Mouse (Mus musculus): Measurements from ENCODE around the gene Bax.

The Bax gene

GRCm38 (mm10) chr7:45456721-45457203, 9.9 kb downstream of the Bax start:
- DNase-seq (ENCODE audit: low read depth, low spot score), result peak; percentile 57

- peak; percentile 52 for DNase-seq (ENCODE audit: low read depth, low spot score)
Observed at GRCm38 (mm10) chr7:45455932-45456696, 10.6 kb downstream of the Bax start.

- DNase-seq (ENCODE audit: low read depth, low spot score), result no peak
Observed at GRCm38 (mm10) chr7:45454971-45455370, 11.7 kb downstream of the Bax start.

GRCm38 (mm10) chr7:45451344-45451982, 15.2 kb downstream of the Bax start:
- DNase-seq (ENCODE audit: low read depth, low spot score), result peak; percentile 84

GRCm38 (mm10) chr7:45449974-45450373, 16.7 kb downstream of the Bax start:
- no peak for DNase-seq (ENCODE audit: low read depth, low spot score)

GRCm38 (mm10) chr7:45447325-45447990, 19.2 kb downstream of the Bax start:
- peak; percentile 80 for DNase-seq (ENCODE audit: low read depth, low spot score)

GRCm38 (mm10) chr7:45446589-45446988, 20.1 kb downstream of the Bax start:
- DNase-seq (ENCODE audit: low read depth, low spot score), result peak; percentile 32

- no peak for DNase-seq (ENCODE audit: low read depth, low spot score)
Observed at GRCm38 (mm10) chr7:45443526-45444420, 22.9 kb downstream of the Bax start.

- peak; percentile 74 for DNase-seq (ENCODE audit: low read depth, low spot score)
Observed at GRCm38 (mm10) chr7:45437521-45438276, 29.0 kb downstream of the Bax start, which contains the start of gene Ruvbl2. Gene Ruvbl2 (minus strand): TSS chr7:45438096.

GRCm38 (mm10) chr7:45437046-45437445, 29.7 kb downstream of the Bax start:
- DNase-seq (ENCODE audit: low read depth, low spot score), result peak; percentile 29

- no peak for DNase-seq (ENCODE audit: low read depth, low spot score)
Observed at GRCm38 (mm10) chr7:45436444-45436843, 30.3 kb downstream of the Bax start.

GRCm38 (mm10) chr7:45435038-45435437, 31.7 kb downstream of the Bax start:
- DNase-seq (ENCODE audit: low read depth, low spot score), result no peak

GRCm38 (mm10) chr7:45434203-45435015, 32.3 kb downstream of the Bax start, which contains the start of gene Gys1:
Gene Gys1 (plus strand): TSS chr7:45434844.
- DNase-seq (ENCODE audit: low read depth, low spot score), result peak; percentile 100

- no peak for DNase-seq (ENCODE audit: low read depth, low spot score)
Observed at GRCm38 (mm10) chr7:45433835-45434202, 32.9 kb downstream of the Bax start.

- DNase-seq (ENCODE audit: low read depth, low spot score), result no peak
Observed at GRCm38 (mm10) chr7:45426556-45426955, 40.1 kb downstream of the Bax start.

- DNase-seq (ENCODE audit: low read depth, low spot score), result no peak
Observed at GRCm38 (mm10) chr7:45421194-45421593, 45.5 kb downstream of the Bax start.

GRCm38 (mm10) chr7:45420615-45420919, 46.1 kb downstream of the Bax start, which contains the start of gene Lhb:
Gene Lhb (plus strand): TSS chr7:45420820.
- DNase-seq (ENCODE audit: low read depth, low spot score), result no peak

GRCm38 (mm10) chr7:45419859-45420614, 46.7 kb downstream of the Bax start:
- DNase-seq (ENCODE audit: low read depth, low spot score), result no peak

- DNase-seq (ENCODE audit: low read depth, low spot score), result no peak
Observed at GRCm38 (mm10) chr7:45417962-45418492, 48.7 kb downstream of the Bax start.

Data from A20 (cell line).